Mouse (Mus musculus): Measurements from ENCODE around the gene Pde7b.

GRCm38 (mm10) chr10:20730034-20730433, 5.2 kb upstream of the Pde7b start:
- TF ChIP-seq CTCF (IDR thresholded peaks at IDR 0.05; ENCODE audit: extremely low read depth, insufficient read depth, low read length) (no peak), POLR2A (IDR thresholded peaks at IDR 0.05; ENCODE audit: extremely low read depth, insufficient read depth, low read length) (no peak)
